Mouse (Mus musculus): ENCODE measurements around the gene Psors1c2. TPM values are rescaled to one million over a fixed set of nuclear protein-coding genes. Genes with fewer than 3 reads are reported as not detected.

The Psors1c2 gene
- polyA plus RNA-seq (2015; fragmentation: Nextera tagmentation; extraction: Ambion mirVana) = 0.69 and 0.79 TPM in 2 replicates

DNA sequence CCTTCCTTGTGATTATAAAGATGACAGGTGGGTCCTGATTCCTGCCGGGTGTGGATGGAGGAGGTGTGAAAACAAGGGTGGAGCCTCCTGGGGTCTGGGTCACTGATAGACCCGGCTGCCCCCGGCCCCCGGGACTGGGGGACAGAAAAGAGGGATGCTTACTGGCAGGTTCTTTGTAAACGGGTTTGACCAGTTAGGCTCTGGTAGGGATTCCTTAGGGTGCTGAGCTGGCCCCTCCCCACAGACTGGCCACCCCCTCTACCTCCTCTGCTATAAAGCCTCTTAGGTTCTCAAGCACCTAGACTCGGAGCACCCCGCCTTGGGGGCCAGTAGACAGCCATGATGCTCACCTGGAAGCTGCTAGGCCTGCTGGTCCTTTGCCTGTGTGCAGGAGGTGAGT lies at the start of gene Psors1c2:
TSS of gene Psors1c2 (plus strand) at position 301 of the 400 bp plus-strand sequence.
- 21% methylated on average over 7 of the region's 7 CpGs for WGBS
- Histone ChIP-seq H3K4me2 (ENCODE audit: low read depth, low read length) (no peak within 1 kb of the TSS), H3K36me3 (ENCODE audit: control insufficient read depth, insufficient read depth, low read length) (peaks cover 20% of the 10 kb centered on the region), H3K4me1 (replicated peaks; ENCODE audit: control insufficient read depth, insufficient read depth, low read length) (peaks cover 4% of the 10 kb centered on the region; the same call in 1 of the 2 replicates), H3K9ac (ENCODE audit: low read length) (no peak within 1 kb of the TSS), H3K27ac (ENCODE audit: low read length) (no peak within 1 kb of the TSS), H3K27me3 (ENCODE audit: control insufficient read depth, insufficient read depth, low read depth, low read length) (no peaks in the 10 kb centered on the region), H3K4me3 (ENCODE audit: low read length) (no peak within 1 kb of the TSS), H3K9me3 (ENCODE audit: control insufficient read depth, low read length) (no peaks in the 10 kb centered on the region)
- ATAC-seq (ENCODE audit: low read depth) = no peak

DNA sequence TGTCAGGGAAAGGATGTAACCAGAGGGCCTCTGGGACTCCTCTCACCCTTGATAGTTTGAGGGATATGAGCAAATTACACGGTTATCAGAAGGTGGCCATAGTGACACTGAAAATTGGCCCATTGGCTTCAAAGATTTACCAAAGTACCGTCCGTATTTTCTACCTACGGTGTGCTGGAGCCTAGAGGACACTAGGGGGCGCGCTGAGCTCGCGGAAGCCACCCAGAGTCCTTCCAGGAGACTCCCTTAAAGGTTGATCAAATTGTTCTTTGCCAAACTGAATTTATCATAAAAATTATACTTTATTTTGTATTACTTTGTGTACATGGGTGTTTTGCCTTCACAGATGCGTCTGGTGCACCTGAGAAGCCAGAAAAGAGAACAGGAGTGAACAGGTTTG lies 48.9 kb upstream of the Psors1c2 start:
- Histone ChIP-seq H3K9me3 (ENCODE audit: control insufficient read depth, low read length) (no peaks in the 10 kb centered on the region), H3K36me3 (ENCODE audit: control insufficient read depth, insufficient read depth, low read length) (no peaks in the 10 kb centered on the region), H3K27me3 (ENCODE audit: control insufficient read depth, insufficient read depth, low read depth, low read length) (no peaks in the 10 kb centered on the region), H3K27ac (ENCODE audit: low read length) (no peak overlapping the region), H3K9ac (ENCODE audit: low read length) (no peak overlapping the region), H3K4me3 (ENCODE audit: low read length) (no peak overlapping the region), H3K4me1 (replicated peaks; ENCODE audit: control insufficient read depth, insufficient read depth, low read length) (no peaks in the 10 kb centered on the region), H3K4me2 (ENCODE audit: low read depth, low read length) (no peak overlapping the region)
- no peak; the same call in 1 of the 2 replicates for ATAC-seq (ENCODE audit: low read depth)
- under 1% methylated on average over 9 of the region's 9 CpGs for WGBS

GRCm38 (mm10) chr17:35485702-35486101 lies 47.3 kb upstream of the Psors1c2 start:
- 13% methylated on average over 4 of the region's 4 CpGs for WGBS
- Histone ChIP-seq H3K4me3 (ENCODE audit: low read length) (no peak overlapping the region), H3K27ac (ENCODE audit: low read length) (no peak overlapping the region), H3K4me2 (ENCODE audit: low read depth, low read length) (no peak overlapping the region), H3K4me1 (replicated peaks; ENCODE audit: control insufficient read depth, insufficient read depth, low read length) (no peaks in the 10 kb centered on the region), H3K9ac (ENCODE audit: low read length) (no peak overlapping the region), H3K27me3 (ENCODE audit: control insufficient read depth, insufficient read depth, low read depth, low read length) (no peaks in the 10 kb centered on the region), H3K9me3 (ENCODE audit: control insufficient read depth, low read length) (no peaks in the 10 kb centered on the region), H3K36me3 (ENCODE audit: control insufficient read depth, insufficient read depth, low read length) (no peaks in the 10 kb centered on the region)
- ATAC-seq (ENCODE audit: low read depth) = no peak

- no peak overlapping the region for H3K27ac ChIP-seq (ENCODE audit: low read length)
- H3K36me3 ChIP-seq (ENCODE audit: control insufficient read depth, insufficient read depth, low read length) = no peaks in the 10 kb centered on the region
- H3K9me3 ChIP-seq (ENCODE audit: control insufficient read depth, low read length) = no peaks in the 10 kb centered on the region
- H3K9ac ChIP-seq (ENCODE audit: low read length) = no peak overlapping the region
- no peak overlapping the region for H3K4me2 ChIP-seq (ENCODE audit: low read depth, low read length)
- no peak for ATAC-seq (ENCODE audit: low read depth)
- H3K4me3 ChIP-seq (ENCODE audit: low read length) = no peak overlapping the region
- WGBS = 30% methylated on average over 10 of the region's 10 CpGs
- no peaks in the 10 kb centered on the region for H3K4me1 ChIP-seq (replicated peaks; ENCODE audit: control insufficient read depth, insufficient read depth, low read length)
- H3K27me3 ChIP-seq (ENCODE audit: control insufficient read depth, insufficient read depth, low read depth, low read length) = no peaks in the 10 kb centered on the region
These were observed 46.3 kb upstream of the Psors1c2 start for GRCm38 (mm10) chr17:35486726-35487125.

DNA sequence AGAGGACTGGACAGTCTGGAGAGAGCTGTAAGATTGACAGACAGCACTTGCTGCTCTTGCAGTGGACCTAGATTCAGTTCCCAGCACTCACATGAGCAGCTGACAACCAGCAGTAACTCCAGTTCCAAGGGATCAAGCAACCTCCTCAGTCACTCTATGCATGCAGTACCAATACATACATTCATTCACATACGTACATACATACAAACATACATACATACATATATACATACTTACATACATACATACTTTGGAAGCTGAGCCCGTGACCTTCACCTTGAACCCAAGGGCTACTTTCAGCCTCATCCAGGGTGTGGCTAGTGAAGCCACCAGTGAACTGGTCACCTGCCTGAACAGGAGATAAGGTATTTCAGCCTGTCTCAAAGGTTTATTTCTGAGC lies 45.0 kb upstream of the Psors1c2 start:
- no peaks in the 10 kb centered on the region for H3K36me3 ChIP-seq (ENCODE audit: control insufficient read depth, insufficient read depth, low read length)
- 95% methylated on average over 2 of the region's 2 CpGs for WGBS
- no peak overlapping the region for H3K4me2 ChIP-seq (ENCODE audit: low read depth, low read length)
- no peak for ATAC-seq (ENCODE audit: low read depth)
- no peak overlapping the region for H3K9ac ChIP-seq (ENCODE audit: low read length)
- H3K4me3 ChIP-seq (ENCODE audit: low read length) = no peak overlapping the region
- no peak overlapping the region for H3K27ac ChIP-seq (ENCODE audit: low read length)
- no peaks in the 10 kb centered on the region for H3K27me3 ChIP-seq (ENCODE audit: control insufficient read depth, insufficient read depth, low read depth, low read length)
- no peaks in the 10 kb centered on the region for H3K9me3 ChIP-seq (ENCODE audit: control insufficient read depth, low read length)
- no peaks in the 10 kb centered on the region for H3K4me1 ChIP-seq (replicated peaks; ENCODE audit: control insufficient read depth, insufficient read depth, low read length)

DNA sequence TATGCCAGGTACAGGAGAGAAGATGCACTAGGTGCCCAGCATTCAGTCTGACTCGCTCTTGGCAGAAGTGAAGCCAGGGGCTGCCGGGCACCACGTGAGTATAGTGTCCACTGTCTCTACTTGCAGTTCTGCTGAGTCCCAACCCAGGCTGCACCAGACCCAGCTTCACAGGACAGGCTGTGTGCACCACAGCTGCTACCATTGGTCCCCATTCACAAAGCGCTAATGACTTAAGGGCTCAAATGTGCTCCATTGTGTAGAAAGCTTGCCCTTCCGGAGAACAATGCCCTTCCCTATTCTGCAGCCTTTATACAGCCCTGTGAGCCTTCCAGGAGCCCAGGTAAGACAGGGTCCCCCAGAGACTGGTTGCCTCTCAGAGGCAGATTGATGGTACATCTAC lies 42.7 kb upstream of the Psors1c2 start:
- no peak overlapping the region for H3K27ac ChIP-seq (ENCODE audit: low read length)
- no peak overlapping the region for H3K4me2 ChIP-seq (ENCODE audit: low read depth, low read length)
- H3K36me3 ChIP-seq (ENCODE audit: control insufficient read depth, insufficient read depth, low read length) = no peaks in the 10 kb centered on the region
- H3K4me3 ChIP-seq (ENCODE audit: low read length) = no peak overlapping the region
- 69% methylated on average over 5 of the region's 5 CpGs for WGBS
- no peak for ATAC-seq (ENCODE audit: low read depth)
- H3K9ac ChIP-seq (ENCODE audit: low read length) = no peak overlapping the region
- no peaks in the 10 kb centered on the region for H3K9me3 ChIP-seq (ENCODE audit: control insufficient read depth, low read length)
- H3K4me1 ChIP-seq (replicated peaks; ENCODE audit: control insufficient read depth, insufficient read depth, low read length) = no peaks in the 10 kb centered on the region
- no peaks in the 10 kb centered on the region for H3K27me3 ChIP-seq (ENCODE audit: control insufficient read depth, insufficient read depth, low read depth, low read length)

DNA sequence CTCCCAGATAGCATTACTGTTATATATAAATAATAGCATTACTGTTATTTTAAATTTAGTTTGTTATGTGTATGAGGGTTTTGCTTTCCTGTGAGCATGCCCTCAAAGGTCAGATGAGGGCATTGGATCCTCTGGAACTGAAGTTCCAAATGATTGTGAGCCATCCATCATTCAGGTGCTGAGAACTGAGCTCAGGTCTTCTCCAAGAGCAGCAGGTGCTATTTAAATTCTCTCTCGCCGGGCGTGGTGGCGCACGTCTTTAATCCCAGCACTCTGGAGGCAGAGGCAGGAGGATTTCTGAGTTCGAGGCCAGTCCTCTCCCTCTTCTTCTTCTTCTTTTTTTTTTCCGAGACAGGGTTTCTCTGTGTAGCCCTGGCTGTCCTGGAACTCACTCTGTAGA lies 35.9 kb upstream of the Psors1c2 start:
- no peak overlapping the region for H3K4me3 ChIP-seq (ENCODE audit: low read length)
- no peaks in the 10 kb centered on the region for H3K9me3 ChIP-seq (ENCODE audit: control insufficient read depth, low read length)
- no peak overlapping the region for H3K27ac ChIP-seq (ENCODE audit: low read length)
- no peaks in the 10 kb centered on the region for H3K4me1 ChIP-seq (replicated peaks; ENCODE audit: control insufficient read depth, insufficient read depth, low read length)
- H3K4me2 ChIP-seq (ENCODE audit: low read depth, low read length) = no peak overlapping the region
- ATAC-seq (ENCODE audit: low read depth) = no peak
- 84% methylated on average over 7 of the region's 7 CpGs for WGBS
- no peak overlapping the region for H3K9ac ChIP-seq (ENCODE audit: low read length)
- no peaks in the 10 kb centered on the region for H3K27me3 ChIP-seq (ENCODE audit: control insufficient read depth, insufficient read depth, low read depth, low read length)
- H3K36me3 ChIP-seq (ENCODE audit: control insufficient read depth, insufficient read depth, low read length) = no peaks in the 10 kb centered on the region

DNA sequence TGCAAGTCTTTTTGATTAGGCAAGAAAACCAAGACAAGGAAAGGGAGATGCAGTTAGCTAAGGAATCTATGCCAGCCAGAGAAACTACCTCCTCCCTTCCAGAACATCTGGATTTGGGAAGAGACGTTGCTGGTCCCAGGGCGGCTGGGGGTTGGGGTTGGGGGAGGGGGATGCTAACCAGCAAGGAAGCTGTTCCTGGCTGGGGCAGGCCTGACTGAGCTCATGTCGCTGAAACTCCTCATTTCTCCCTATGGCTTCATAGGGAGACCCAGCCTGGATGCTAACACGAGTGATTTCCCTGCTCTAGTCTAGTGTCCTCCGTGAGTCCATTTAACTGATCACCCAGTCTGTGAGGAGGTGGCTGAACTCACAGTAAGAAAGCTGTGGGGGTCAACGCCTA lies 30.8 kb upstream of the Psors1c2 start:
- Histone ChIP-seq H3K4me3 (ENCODE audit: low read length) (no peak overlapping the region), H3K9ac (ENCODE audit: low read length) (no peak overlapping the region), H3K4me1 (replicated peaks; ENCODE audit: control insufficient read depth, insufficient read depth, low read length) (no peaks in the 10 kb centered on the region), H3K36me3 (ENCODE audit: control insufficient read depth, insufficient read depth, low read length) (no peaks in the 10 kb centered on the region), H3K27ac (ENCODE audit: low read length) (no peak overlapping the region), H3K4me2 (ENCODE audit: low read depth, low read length) (no peak overlapping the region), H3K9me3 (ENCODE audit: control insufficient read depth, low read length) (no peaks in the 10 kb centered on the region), H3K27me3 (ENCODE audit: control insufficient read depth, insufficient read depth, low read depth, low read length) (peaks cover 3% of the 10 kb centered on the region; the same call in 1 of the 2 replicates)
- WGBS = 10% methylated on average over 6 of the region's 6 CpGs
- no peak for ATAC-seq (ENCODE audit: low read depth)

DNA sequence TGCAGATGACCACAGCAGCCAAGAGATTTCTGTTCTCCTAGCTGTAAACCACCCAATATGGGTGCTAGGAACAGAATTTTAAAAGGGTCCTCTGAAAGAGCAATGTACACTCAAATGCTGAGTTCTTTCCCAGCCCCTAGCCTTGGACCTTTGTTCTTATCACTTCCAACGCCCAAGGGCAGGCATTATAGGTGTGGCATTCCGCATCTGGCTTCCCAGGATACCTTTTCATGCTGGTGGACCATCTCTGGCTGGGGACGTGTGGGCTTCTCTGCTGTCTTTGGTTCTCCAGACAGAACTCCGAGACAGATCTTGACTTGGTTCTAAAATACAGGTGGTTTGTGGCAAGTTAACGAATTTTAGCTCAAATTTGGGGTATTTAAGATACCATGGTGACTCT lies 30.2 kb upstream of the Psors1c2 start:
- Histone ChIP-seq H3K36me3 (ENCODE audit: control insufficient read depth, insufficient read depth, low read length) (no peaks in the 10 kb centered on the region), H3K27ac (ENCODE audit: low read length) (no peak overlapping the region), H3K9ac (ENCODE audit: low read length) (no peak overlapping the region), H3K9me3 (ENCODE audit: control insufficient read depth, low read length) (no peaks in the 10 kb centered on the region), H3K4me2 (ENCODE audit: low read depth, low read length) (no peak overlapping the region), H3K4me3 (ENCODE audit: low read length) (no peak overlapping the region), H3K27me3 (ENCODE audit: control insufficient read depth, insufficient read depth, low read depth, low read length) (peaks cover 3% of the 10 kb centered on the region; the same call in 1 of the 2 replicates), H3K4me1 (replicated peaks; ENCODE audit: control insufficient read depth, insufficient read depth, low read length) (no peaks in the 10 kb centered on the region)
- 51% methylated on average over 5 of the region's 5 CpGs for WGBS
- ATAC-seq (ENCODE audit: low read depth) = no peak

DNA sequence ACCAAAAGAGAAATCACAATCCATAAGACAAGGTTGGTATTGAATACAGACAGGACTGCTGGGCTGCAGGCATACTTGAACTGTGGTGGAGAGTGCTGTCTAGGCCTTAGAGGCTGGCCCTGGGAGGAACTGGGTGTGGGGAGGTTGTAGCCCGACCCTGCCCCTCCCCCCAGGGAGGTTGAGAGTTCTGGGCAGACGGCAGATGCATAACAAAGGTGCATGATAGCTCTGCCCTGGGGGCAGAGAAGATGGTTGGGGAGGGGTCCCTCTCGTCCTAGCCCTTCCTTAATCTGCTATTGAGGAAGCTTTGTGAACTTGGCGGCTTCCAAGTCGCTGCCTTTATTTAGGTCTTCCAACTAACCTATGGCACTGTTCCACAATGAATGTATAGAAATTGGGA lies 29.2 kb upstream of the Psors1c2 start:
- no peaks in the 10 kb centered on the region for H3K9me3 ChIP-seq (ENCODE audit: control insufficient read depth, low read length)
- no peak overlapping the region for H3K9ac ChIP-seq (ENCODE audit: low read length)
- H3K4me1 ChIP-seq (replicated peaks; ENCODE audit: control insufficient read depth, insufficient read depth, low read length) = no peaks in the 10 kb centered on the region
- H3K4me2 ChIP-seq (ENCODE audit: low read depth, low read length) = no peak overlapping the region
- WGBS = 33% methylated on average over 5 of the region's 5 CpGs
- peaks cover 3% of the 10 kb centered on the region; the same call in 1 of the 2 replicates for H3K27me3 ChIP-seq (ENCODE audit: control insufficient read depth, insufficient read depth, low read depth, low read length)
- H3K4me3 ChIP-seq (ENCODE audit: low read length) = no peak overlapping the region
- H3K27ac ChIP-seq (ENCODE audit: low read length) = no peak overlapping the region
- no peak for ATAC-seq (ENCODE audit: low read depth)
- no peaks in the 10 kb centered on the region for H3K36me3 ChIP-seq (ENCODE audit: control insufficient read depth, insufficient read depth, low read length)
